Mouse (Mus musculus) C2C12 (cell line): ENCODE data around the gene Vegfb.

ENCODE experiments used
- CEBPB ChIP-seq: IDR thresholded peaks from one replicate; pipeline ENCODE4 v1.6.1; 2011; ENCODE audit warnings: low read depth, mild to moderate bottlenecking, control low read depth, moderate library complexity
- CTCF ChIP-seq: IDR thresholded peaks from one replicate; pipeline ENCODE4 v1.5.1; 2011; ENCODE audit not compliant: control insufficient read depth, insufficient read depth, insufficient read length
- MAX ChIP-seq: IDR thresholded peaks from one replicate; pipeline ENCODE4 v1.6.1; 2011; ENCODE audit warnings: mild to moderate bottlenecking, control low read depth

DNA sequence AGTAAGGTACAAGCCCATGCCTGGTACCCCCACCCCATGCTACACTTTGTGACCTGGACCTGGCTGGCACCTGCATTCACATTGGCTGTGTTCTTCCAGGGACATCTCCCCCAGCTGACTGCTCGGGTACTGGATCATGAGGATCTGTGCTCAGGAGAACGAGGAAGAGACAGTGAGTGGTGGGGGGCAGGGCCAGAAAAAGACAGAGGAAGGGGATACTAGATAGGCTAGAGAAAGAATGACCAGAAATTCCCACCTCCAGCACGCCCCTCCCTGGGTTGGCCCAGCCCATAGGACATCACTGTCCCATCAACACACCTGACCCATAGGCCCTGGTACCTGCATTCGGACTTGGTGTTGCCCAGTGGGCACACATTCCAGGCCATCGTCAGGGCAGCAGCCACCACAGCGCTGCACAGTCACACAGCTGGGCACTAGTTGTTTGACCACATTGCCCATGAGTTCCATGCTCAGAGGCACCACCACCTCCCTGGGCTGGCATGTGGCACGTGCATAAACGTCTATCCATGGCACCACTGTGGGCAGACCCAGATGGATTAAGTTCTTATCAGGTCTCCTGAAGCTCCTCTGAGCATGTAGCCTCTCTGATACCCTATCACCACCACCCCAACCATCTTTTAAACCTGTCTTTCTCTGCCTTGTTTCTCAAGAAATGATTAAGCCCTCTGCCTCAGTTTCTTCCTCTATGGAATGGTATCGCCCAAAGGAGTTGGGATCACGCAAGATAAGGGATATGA lies 1.3 kb downstream of the Vegfb start:
- no peak for TF ChIP-seq CTCF
- no peak for TF ChIP-seq MAX
- TF ChIP-seq CEBPB = no peak
